Mouse (Mus musculus) liver, embryonic 14.5 days (tissue): ENCODE data around the gene Sec14l3.

Source experiments
- CTCF ChIP-seq: IDR thresholded peaks from 2 replicates; pipeline ENCODE4 v1.5.1; 2016; ENCODE audit warnings: antibody characterized with exemption, low read depth, control low read depth
- EP300 ChIP-seq: IDR thresholded peaks from 2 replicates; pipeline ENCODE4 v1.6.1; 2016; ENCODE audit warnings: antibody characterized with exemption, low read depth

- no peak for TF ChIP-seq CTCF
- no peak for TF ChIP-seq EP300
Measured at GRCm38 (mm10) chr11:4103522-4103921, 38.9 kb downstream of the Sec14l3 start.
